12 mouse cellular contexts compared by ENCODE assay signal in genomic region chr2:88356304-88356703, GRCm38 (mm10). TPM values are rescaled to one million over a fixed set of nuclear protein-coding genes. Genes with fewer than 3 reads are reported as not detected.
A peak's percentile ranks its signal among the peaks of the same experiment; 100 is the strongest.
DNase-seq lines count a peak whose midpoint lies in the region; ATAC-seq and TF ChIP-seq lines count a peak whose summit lies in the region.
"Had no signal": no experiment of that assay in that cellular context is flagged by ENCODE, and none has a peak within 500 bp of the region (broad histone marks: within the 10 kb centered on the region; RNA-seq: fewer than 3 reads in every experiment).

No protein-coding gene starts in this region.

- under 1% methylated on average over 2 of the region's 2 CpGs for WGBS in large intestine, adult 2 months

- peak; percentile 78 for ATAC-seq in common myeloid progenitor, adult 5-6 weeks (replicated peaks; ENCODE audit: low read depth, poor library complexity, severe bottlenecking)
- ATAC-seq: Patski had no signal

- H3K4me3 ChIP-seq in gastrocnemius, adult 2 months: no peak overlapping the region
- H3K4me3 ChIP-seq: embryonic facial prominence, embryonic 15.5 days had no signal

- intact Hi-C loops in gastrocnemius, adult 2 months (cut with DNase I): no loop called here

- H3K27ac ChIP-seq in gastrocnemius, adult 2 months: no peak overlapping the region
- H3K27ac ChIP-seq: embryonic facial prominence, embryonic 15.5 days; macrophage had no signal

- no peak for DNase-seq in gastrocnemius, adult 2 months
- no peak for DNase-seq in gastrocnemius, postnatal 25 days
- peak; percentile 10 for DNase-seq in A20 (ENCODE audit: low read depth, low spot score)
- peak; percentile 2 for DNase-seq in large intestine, adult 2 months (ENCODE audit: low read depth, low spot score)
- DNase-seq in right cerebral cortex, adult 18-20 months: no peak
- no peak for DNase-seq in adrenal gland, postnatal 14 days
- no peak for DNase-seq in gastrocnemius, adult 8-10 months (ENCODE audit: low spot score in 2 of 2)

- TF ChIP-seq CTCF in gastrocnemius, adult 2 months (IDR thresholded peaks at IDR 0.05): peak; percentile 61

RNA-seq across cellular contexts. Expression of gene Olfr1177-ps, which starts 10.0 kb away (rescaled TPM):
- not detected for total RNA-seq in gastrocnemius, adult 2 months (2021)
- not detected for total RNA-seq in gastrocnemius, postnatal 25 days (2021)
- total RNA-seq in common myeloid progenitor, adult 5-6 weeks (2017): not detected in 2 replicates
- not detected in 2 replicates for polyA plus RNA-seq in large intestine, adult 2 months (2012; rRNA removed)
- total RNA-seq in adrenal gland, postnatal 14 days (2021): not detected in 2 replicates
- not detected for total RNA-seq in gastrocnemius, adult 8-10 months (2022)
- total RNA-seq: hematopoietic stem cell, adult 5-6 weeks had no signal
- polyA plus RNA-seq: macrophage, Patski had no signal

RNA-seq across cellular contexts. Expression of gene Olfr1176, which starts 19.8 kb away (rescaled TPM):
- total RNA-seq in gastrocnemius, adult 2 months (2021): not detected
- total RNA-seq in gastrocnemius, postnatal 25 days (2021): not detected
- not detected in 2 replicates for total RNA-seq in common myeloid progenitor, adult 5-6 weeks (2017)
- polyA plus RNA-seq in large intestine, adult 2 months (2012; rRNA removed): not detected in 2 replicates
- not detected in 2 replicates for total RNA-seq in adrenal gland, postnatal 14 days (2021)
- total RNA-seq in gastrocnemius, adult 8-10 months (2022): not detected
- total RNA-seq: hematopoietic stem cell, adult 5-6 weeks had no signal
- polyA plus RNA-seq: macrophage, Patski had no signal

RNA-seq across cellular contexts. Expression of gene Olfr1175-ps, which starts 29.3 kb away (rescaled TPM):
- total RNA-seq in gastrocnemius, adult 2 months (2021): not detected
- not detected for total RNA-seq in gastrocnemius, postnatal 25 days (2021)
- total RNA-seq in common myeloid progenitor, adult 5-6 weeks (2017): not detected in 2 replicates
- not detected in 2 replicates for polyA plus RNA-seq in large intestine, adult 2 months (2012; rRNA removed)
- total RNA-seq in adrenal gland, postnatal 14 days (2021): not detected in 2 replicates
- not detected for total RNA-seq in gastrocnemius, adult 8-10 months (2022)
- total RNA-seq: hematopoietic stem cell, adult 5-6 weeks had no signal
- polyA plus RNA-seq: embryonic facial prominence, embryonic 15.5 days; macrophage; Patski had no signal

RNA-seq across cellular contexts. Expression of gene Olfr1178, which starts 30.6 kb away (rescaled TPM):
- total RNA-seq in gastrocnemius, adult 2 months (2021): not detected
- total RNA-seq in gastrocnemius, postnatal 25 days (2021): not detected
- total RNA-seq in common myeloid progenitor, adult 5-6 weeks (2017): not detected in 2 replicates
- polyA plus RNA-seq in large intestine, adult 2 months (2012; rRNA removed): not detected in 2 replicates
- total RNA-seq in adrenal gland, postnatal 14 days (2021): not detected in 2 replicates
- not detected for total RNA-seq in gastrocnemius, adult 8-10 months (2022)
- total RNA-seq: hematopoietic stem cell, adult 5-6 weeks had no signal
- polyA plus RNA-seq: embryonic facial prominence, embryonic 15.5 days; macrophage; Patski had no signal

RNA-seq across cellular contexts. Expression of gene Olfr1174-ps, which starts 41.4 kb away (rescaled TPM):
- total RNA-seq in gastrocnemius, adult 2 months (2021): not detected
- not detected for total RNA-seq in gastrocnemius, postnatal 25 days (2021)
- not detected in 2 replicates for total RNA-seq in common myeloid progenitor, adult 5-6 weeks (2017)
- not detected in 2 replicates for polyA plus RNA-seq in large intestine, adult 2 months (2012; rRNA removed)
- total RNA-seq in adrenal gland, postnatal 14 days (2021): not detected in 2 replicates
- not detected for total RNA-seq in gastrocnemius, adult 8-10 months (2022)
- total RNA-seq: hematopoietic stem cell, adult 5-6 weeks had no signal
- polyA plus RNA-seq: embryonic facial prominence, embryonic 15.5 days; macrophage; Patski had no signal

Comparison
In these comparisons a context has a peak if more than half of its experiments do, and no peak if none do; other contexts are left out.
1. DNase-seq: peak in A20 (single experiment) and large intestine, adult 2 months (single experiment); none in gastrocnemius, adult 2 months (single experiment), gastrocnemius, postnatal 25 days (single experiment), right cerebral cortex, adult 18-20 months (single experiment), adrenal gland, postnatal 14 days (single experiment) and gastrocnemius, adult 8-10 months (0 of 2).